In genomic region chr13:111291958-111292493, GRCm38 (mm10) we compare ENCODE assay signal across 8 mouse cellular contexts. TPM values are rescaled to one million over a fixed set of nuclear protein-coding genes. Genes with fewer than 3 reads are reported as not detected.
DNase-seq lines count a peak whose midpoint lies in the region; ATAC-seq and TF ChIP-seq lines count a peak whose summit lies in the region.
"Had no signal": no experiment of that assay in that cellular context is flagged by ENCODE, and none has a peak within 500 bp of the region (broad histone marks: within the 10 kb centered on the region; RNA-seq: fewer than 3 reads in every experiment).

No protein-coding gene starts in this region.

- H3K4me1 ChIP-seq in cerebellum, adult 2 months (ENCODE audit: control insufficient read depth, insufficient read depth, low read length) = peaks cover 16% of the 10 kb centered on the region
- H3K4me1 ChIP-seq in intestine, embryonic 16.5 days (ENCODE audit: control insufficient read depth, insufficient read depth, low read length) = peaks cover 21% of the 10 kb centered on the region
- peaks cover 26% of the 10 kb centered on the region for H3K4me1 ChIP-seq in limb, embryonic 12.5 days (replicated peaks)
- H3K4me1 ChIP-seq: liver, embryonic 15.5 days had no signal

- peak overlapping the region; percentile 27; the same call in 1 of the 2 replicates for H3K4me2 ChIP-seq in intestine, embryonic 16.5 days (ENCODE audit: low read depth, low read length)
- no peak overlapping the region for H3K4me2 ChIP-seq in limb, embryonic 12.5 days
- H3K4me2 ChIP-seq: liver, embryonic 15.5 days had no signal

- H3K27ac ChIP-seq in cerebellum, adult 2 months (ENCODE audit: insufficient read depth, low read length) = peak overlapping the region; percentile 43; the same call in 1 of the 2 replicates
- H3K27ac ChIP-seq in intestine, embryonic 16.5 days (ENCODE audit: low read length) = peak overlapping the region; percentile 77
- peak overlapping the region; percentile 90 for H3K27ac ChIP-seq in limb, embryonic 12.5 days
- H3K27ac ChIP-seq: liver, embryonic 15.5 days had no signal

- no peaks in the 10 kb centered on the region for H3K27me3 ChIP-seq in cerebellum, adult 2 months (ENCODE audit: control insufficient read depth, insufficient read depth, low read length)
- no peaks in the 10 kb centered on the region for H3K27me3 ChIP-seq in intestine, embryonic 16.5 days (replicated peaks; ENCODE audit: control insufficient read depth, insufficient read depth, low read length)
- H3K27me3 ChIP-seq in limb, embryonic 12.5 days = no peaks in the 10 kb centered on the region
- H3K27me3 ChIP-seq: liver, embryonic 15.5 days had no signal

- H3K4me3 ChIP-seq in cerebellum, adult 2 months (replicated peaks; ENCODE audit: insufficient read depth, low read depth, low read length) = no peak overlapping the region
- no peak overlapping the region for H3K4me3 ChIP-seq in intestine, embryonic 16.5 days (ENCODE audit: low read length)
- no peak overlapping the region for H3K4me3 ChIP-seq in limb, embryonic 12.5 days (replicated peaks)
- H3K4me3 ChIP-seq: liver, embryonic 15.5 days had no signal

- peak overlapping the region; percentile 40; the same call in 1 of the 2 replicates for H3K9ac ChIP-seq in intestine, embryonic 16.5 days (ENCODE audit: low read depth, low read length)
- H3K9ac ChIP-seq in limb, embryonic 12.5 days (replicated peaks) = no peak overlapping the region
- H3K9ac ChIP-seq: liver, embryonic 15.5 days had no signal

- ATAC-seq in intestine, embryonic 16.5 days = peak; percentile 59; the same call in 1 of the 2 replicates
- 0 out of 2 replicates have a peak, but pooled peaks have one; percentile 59 for ATAC-seq in limb, embryonic 12.5 days (ENCODE audit: insufficient number of reproducible peaks, insufficient read depth, low FRiP score, low TSS enrichment, low read depth)

- 14% methylated on average over 7 of the region's 7 CpGs for WGBS in cerebellum, adult 2 months
- 35% methylated on average over 7 of the region's 7 CpGs for WGBS in intestine, embryonic 16.5 days
- WGBS in limb, embryonic 12.5 days = 51% methylated on average over 7 of the region's 7 CpGs

- no peaks in the 10 kb centered on the region for H3K36me3 ChIP-seq in intestine, embryonic 16.5 days (ENCODE audit: control insufficient read depth, insufficient read depth, low read length)
- H3K36me3 ChIP-seq in limb, embryonic 12.5 days = no peaks in the 10 kb centered on the region
- H3K36me3 ChIP-seq: liver, embryonic 15.5 days had no signal

- no peaks in the 10 kb centered on the region for H3K9me3 ChIP-seq in intestine, embryonic 16.5 days (ENCODE audit: control insufficient read depth, low read length)
- H3K9me3 ChIP-seq in limb, embryonic 12.5 days = no peaks in the 10 kb centered on the region
- H3K9me3 ChIP-seq: liver, embryonic 15.5 days had no signal

- no peak for TF ChIP-seq CTCF in cerebellum, adult 2 months (IDR thresholded peaks at IDR 0.05; ENCODE audit: borderline replicate concordance, insufficient read depth, low read depth, low read length)

- TF ChIP-seq POLR2A in cerebellum, adult 2 months (IDR thresholded peaks at IDR 0.05; ENCODE audit: borderline replicate concordance, insufficient read depth, low read length) = no peak

- peak; percentile 16 for DNase-seq in adipocyte (ENCODE audit: low spot score)
- DNase-seq in cerebellum, adult 2 months = peak; percentile 57 to 69
- peak; percentile 51 to 57 for DNase-seq in frontal cortex, postnatal 36 days (ENCODE audit: low spot score in 2 of 2)
- peak; percentile 4 for DNase-seq in retina, postnatal 7 days (ENCODE audit: low read depth, low spot score)
- no peak for DNase-seq in spleen, adult 12 weeks (ENCODE audit: low spot score)

RNA-seq across cellular contexts. Expression of gene Actbl2, which starts 37.2 kb away (rescaled TPM):
- polyA plus RNA-seq in cerebellum, adult 2 months (2012; rRNA removed) = 0.34 and 0.38 TPM in 2 replicates
- not detected in 2 replicates for polyA plus RNA-seq in intestine, embryonic 16.5 days (2015; fragmentation: Nextera tagmentation; extraction: Ambion mirVana)
- not detected in 2 replicates for polyA plus RNA-seq in limb, embryonic 12.5 days (2016; fragmentation: Nextera tagmentation; extraction: Ambion mirVana)
- polyA plus RNA-seq: liver, embryonic 15.5 days had no signal
